Mouse (Mus musculus) midbrain, embryonic 12.5 days (tissue): ENCODE results near the gene Gm10309. TPM values are rescaled to one million over a fixed set of nuclear protein-coding genes. Genes with fewer than 3 reads are reported as not detected.
A peak's percentile ranks its signal among the peaks of the same experiment; 100 is the strongest.

ENCODE experiments used
- ATAC-seq: fragments of 200-750 bp; cut with Nextera tagmentation; 2 replicates; pipeline ENCODE4 v1.8.0; 2017; ENCODE audit warnings: low read depth, moderate TSS enrichment, moderate library complexity; ENCODE audit not compliant: low FRiP score
- H3K27ac ChIP-seq: fragments of 300-500 bp; sonication (generic); replicated peaks from 2 replicates; pipeline ENCODE4 v1.5.1; 2016; ENCODE audit warnings: mild to moderate bottlenecking
- H3K27me3 ChIP-seq: fragments of 300-500 bp; sonication (generic); 2 replicates; pipeline ENCODE4 v1.6.1; 2016; ENCODE audit warnings: mild to moderate bottlenecking
- H3K36me3 ChIP-seq: fragments of 300-500 bp; sonication (generic); 2 replicates; pipeline ENCODE4 v1.6.1; 2016
- H3K4me1 ChIP-seq: fragments of 300-500 bp; sonication (generic); 2 replicates; pipeline ENCODE4 v1.6.1; 2016
- H3K4me2 ChIP-seq: fragments of 300-500 bp; sonication (generic); replicated peaks from 2 replicates; pipeline ENCODE4 v1.6.1; 2016; ENCODE audit warnings: mild to moderate bottlenecking, moderate library complexity
- H3K4me3 ChIP-seq: fragments of 300-500 bp; sonication (generic); 2 replicates; pipeline ENCODE4 v1.5.1; 2016; ENCODE audit warnings: mild to moderate bottlenecking
- H3K9ac ChIP-seq: fragments of 300-500 bp; sonication (generic); replicated peaks from 2 replicates; pipeline ENCODE4 v1.6.1; 2016; ENCODE audit warnings: mild to moderate bottlenecking, moderate library complexity
- H3K9me3 ChIP-seq: fragments of 300-500 bp; sonication (generic); 2 replicates; pipeline ENCODE4 v1.6.1; 2016; ENCODE audit warnings: mild to moderate bottlenecking
- WGBS: fragments of 180-500 bp; shearing (Covaris S2); methylation state at CpG from one replicate; pipeline ENCODE4 v1.1.7; 2016; 5-methylcytosine and 5-hydroxymethylcytosine counted together
- polyA plus RNA-seq: library from polyadenylated mRNA; unstranded; fragments of >200 nt; fragmentation: Nextera tagmentation; extraction: Ambion mirVana; gene quantifications from 2 replicates; pipeline ENCODE4 v1.2.1, GENCODE M21; 2016

Gene Gm10309
- polyA plus RNA-seq = 0.22 and 0.42 TPM in 2 replicates

DNA sequence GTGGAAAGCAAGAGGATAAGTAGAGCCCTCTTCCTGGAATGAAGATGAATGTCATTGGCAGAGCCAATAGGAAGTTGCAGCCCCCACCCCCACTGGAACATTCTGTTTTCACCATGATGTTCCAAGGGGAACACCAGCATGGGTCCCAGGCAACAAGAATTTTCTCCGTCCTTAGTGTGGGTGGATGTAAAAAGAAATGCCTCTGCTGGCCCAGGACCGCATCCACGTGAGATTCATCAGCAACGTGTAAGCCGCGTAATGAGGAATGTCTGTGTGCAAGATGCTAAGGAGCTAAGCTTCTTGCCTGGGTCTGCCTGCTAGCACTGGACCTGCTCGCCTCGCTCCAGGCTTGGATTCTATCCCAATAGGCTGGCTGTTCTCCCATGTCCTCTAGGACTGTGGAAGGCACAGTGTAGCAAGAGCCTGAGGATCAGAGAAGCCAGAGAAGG, at the start of gene Gm10309:
Gene Gm10309 (minus strand): TSS at position 50 of the 449 bp plus-strand sequence.
- H3K9me3 ChIP-seq = no peaks in the 10 kb centered on the region
- H3K27ac ChIP-seq = no peak within 1 kb of the TSS
- H3K4me2 ChIP-seq = no peak within 1 kb of the TSS
- no peak within 1 kb of the TSS for H3K9ac ChIP-seq
- no peaks in the 10 kb centered on the region for H3K27me3 ChIP-seq
- ATAC-seq = no peak
- WGBS = 95% methylated on average over 8 of the region's 8 CpGs
- no peaks in the 10 kb centered on the region for H3K36me3 ChIP-seq
- H3K4me1 ChIP-seq = no peaks in the 10 kb centered on the region
- no peak within 1 kb of the TSS for H3K4me3 ChIP-seq

- Histone ChIP-seq H3K4me3 (no peak overlapping the region), H3K9me3 (no peaks in the 10 kb centered on the region), H3K27ac (no peak overlapping the region), H3K4me1 (peaks cover 5% of the 10 kb centered on the region; the same call in 1 of the 2 replicates), H3K4me2 (no peak overlapping the region), H3K36me3 (no peaks in the 10 kb centered on the region), H3K9ac (no peak overlapping the region), H3K27me3 (no peaks in the 10 kb centered on the region)
- ATAC-seq = no peak
- WGBS = 59% methylated on average over 6 of the region's 6 CpGs
Measured at GRCm38 (mm10) chr17:86551995-86552394, 47.0 kb upstream of the Gm10309 start.

DNA sequence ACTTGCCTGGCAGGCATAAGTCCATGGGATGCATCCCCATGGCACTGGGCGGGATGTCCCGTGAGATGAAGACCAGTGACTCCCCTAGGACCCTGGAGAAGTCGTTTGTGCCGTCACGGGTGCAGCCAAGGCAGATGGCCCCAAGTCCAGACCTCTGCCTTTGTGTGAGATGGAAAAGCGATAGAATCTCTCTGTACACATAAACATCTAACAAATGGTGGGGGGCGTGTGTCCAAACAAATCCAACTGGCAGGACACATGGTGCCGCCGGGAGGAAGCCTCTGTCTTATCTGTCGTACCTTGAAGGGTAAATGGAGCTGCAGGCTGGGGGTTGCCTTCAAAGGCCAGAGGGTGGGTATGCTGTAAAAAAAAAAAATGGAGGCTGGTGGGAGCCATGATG, 46.5 kb upstream of the Gm10309 start:
- Histone ChIP-seq H3K4me1 (peaks cover 5% of the 10 kb centered on the region; the same call in 1 of the 2 replicates), H3K36me3 (no peaks in the 10 kb centered on the region), H3K4me3 (no peak overlapping the region), H3K27me3 (no peaks in the 10 kb centered on the region), H3K9me3 (no peaks in the 10 kb centered on the region), H3K4me2 (no peak overlapping the region), H3K9ac (no peak overlapping the region), H3K27ac (no peak overlapping the region)
- no peak for ATAC-seq
- 90% methylated on average over 10 of the region's 10 CpGs for WGBS

GRCm38 (mm10) chr17:86549128-86549527, 44.1 kb upstream of the Gm10309 start:
- no peaks in the 10 kb centered on the region for H3K27me3 ChIP-seq
- no peak overlapping the region for H3K27ac ChIP-seq
- peaks cover 5% of the 10 kb centered on the region; the same call in 1 of the 2 replicates for H3K4me1 ChIP-seq
- no peaks in the 10 kb centered on the region for H3K36me3 ChIP-seq
- no peak overlapping the region for H3K9ac ChIP-seq
- H3K4me3 ChIP-seq = no peak overlapping the region
- H3K9me3 ChIP-seq = no peaks in the 10 kb centered on the region
- no peak overlapping the region for H3K4me2 ChIP-seq
- no peak for ATAC-seq
- 91% methylated on average over 10 of the region's 10 CpGs for WGBS

GRCm38 (mm10) chr17:86546529-86546928, 41.5 kb upstream of the Gm10309 start:
- Histone ChIP-seq H3K27me3 (no peaks in the 10 kb centered on the region), H3K4me1 (no peaks in the 10 kb centered on the region), H3K36me3 (no peaks in the 10 kb centered on the region), H3K9ac (no peak overlapping the region), H3K27ac (no peak overlapping the region), H3K4me2 (no peak overlapping the region), H3K4me3 (no peak overlapping the region), H3K9me3 (no peaks in the 10 kb centered on the region)
- WGBS = 54% methylated on average over 7 of the region's 7 CpGs
- no peak for ATAC-seq

DNA sequence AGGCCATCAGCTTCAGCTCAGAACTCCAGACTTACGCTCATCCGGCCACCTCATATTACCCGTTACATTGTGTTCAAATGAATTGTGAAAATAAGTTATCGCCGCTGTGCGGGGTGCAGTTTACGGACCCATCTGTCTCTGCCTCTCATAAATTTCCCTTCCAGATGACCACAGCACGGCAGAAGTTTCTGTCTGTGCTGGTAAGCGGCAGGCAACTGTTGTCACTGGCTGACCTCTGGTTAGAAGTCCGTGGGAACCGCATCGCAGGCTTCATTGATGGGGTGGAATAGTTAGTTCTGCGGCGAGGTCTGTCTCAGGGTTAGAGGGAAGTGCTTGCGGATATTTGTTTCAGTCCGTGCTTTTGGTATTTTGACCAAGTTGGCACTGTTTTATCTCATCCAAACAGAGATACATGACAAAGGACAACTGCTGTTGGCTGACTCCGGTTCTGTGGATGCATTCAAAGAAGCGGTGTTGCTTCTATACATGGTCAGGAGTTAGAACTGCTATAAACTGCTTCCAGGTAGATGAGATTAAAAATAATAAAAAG, 34.9 kb upstream of the Gm10309 start:
- peaks cover 3% of the 10 kb centered on the region; the same call in 1 of the 2 replicates for H3K27me3 ChIP-seq
- H3K36me3 ChIP-seq = no peaks in the 10 kb centered on the region
- WGBS = 91% methylated on average over 18 of the region's 18 CpGs
- no peak overlapping the region for H3K4me2 ChIP-seq
- H3K9me3 ChIP-seq = no peaks in the 10 kb centered on the region
- ATAC-seq = no peak
- no peak overlapping the region for H3K4me3 ChIP-seq
- no peaks in the 10 kb centered on the region for H3K4me1 ChIP-seq
- H3K27ac ChIP-seq = no peak overlapping the region
- H3K9ac ChIP-seq = no peak overlapping the region

DNA sequence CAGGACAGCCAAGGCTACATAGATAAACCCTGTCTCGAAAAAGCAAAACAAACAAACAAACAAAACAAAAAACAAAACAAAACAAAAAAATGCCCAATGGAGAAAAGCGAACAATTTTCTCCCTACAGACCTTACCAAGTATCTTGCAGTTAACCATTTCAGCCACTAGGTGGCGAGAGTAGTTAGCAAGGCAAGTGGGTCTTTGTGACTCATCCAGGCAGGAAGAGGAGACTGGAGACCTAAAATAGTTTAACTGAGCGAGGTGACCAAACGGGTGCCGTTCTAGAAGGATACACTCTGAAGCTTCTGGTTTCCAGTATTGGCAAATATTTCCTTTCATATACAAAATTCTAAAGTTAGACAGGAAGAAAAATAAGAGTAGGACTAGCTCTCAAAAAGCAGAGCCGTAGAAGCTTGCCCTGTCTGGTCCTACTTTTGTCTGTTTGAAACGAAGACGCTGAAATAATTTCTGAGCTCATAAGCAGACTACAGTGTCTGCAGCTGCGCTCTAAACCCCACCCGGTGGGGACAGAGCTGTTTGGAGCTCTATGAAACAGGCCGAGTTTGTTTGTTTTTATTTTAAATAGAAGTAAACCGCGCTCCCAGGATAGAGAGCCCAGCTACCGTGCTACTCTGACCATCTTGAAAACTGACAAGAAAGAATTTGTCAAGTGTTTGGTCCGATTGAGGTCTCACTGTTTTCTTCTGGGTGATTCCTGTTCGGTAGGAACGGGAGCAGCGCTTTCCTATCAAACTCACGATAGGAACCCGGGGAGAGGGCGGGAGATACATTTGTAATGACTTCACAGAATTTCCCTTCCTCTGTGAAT, 31.0 kb upstream of the Gm10309 start:
- no peak overlapping the region for H3K4me3 ChIP-seq
- peaks cover 3% of the 10 kb centered on the region; the same call in 1 of the 2 replicates for H3K27me3 ChIP-seq
- H3K9me3 ChIP-seq = no peaks in the 10 kb centered on the region
- 50% methylated on average over 22 of the region's 22 CpGs for WGBS
- no peak for ATAC-seq
- peak overlapping the region; percentile 22 for H3K4me2 ChIP-seq
- H3K36me3 ChIP-seq = no peaks in the 10 kb centered on the region
- 0 out of 2 replicates have a peak, but pooled peaks cover 9% of the 10 kb centered on the region for H3K4me1 ChIP-seq
- H3K9ac ChIP-seq = no peak overlapping the region
- H3K27ac ChIP-seq = no peak overlapping the region

GRCm38 (mm10) chr17:86535096-86535495, 30.1 kb upstream of the Gm10309 start:
- 76% methylated on average over 10 of the region's 10 CpGs for WGBS
- H3K4me1 ChIP-seq = 0 out of 2 replicates have a peak, but pooled peaks cover 9% of the 10 kb centered on the region
- no peak overlapping the region for H3K9ac ChIP-seq
- peaks cover 3% of the 10 kb centered on the region; the same call in 1 of the 2 replicates for H3K27me3 ChIP-seq
- no peak overlapping the region for H3K27ac ChIP-seq
- no peaks in the 10 kb centered on the region for H3K36me3 ChIP-seq
- H3K4me3 ChIP-seq = no peak overlapping the region
- H3K4me2 ChIP-seq = no peak overlapping the region
- no peaks in the 10 kb centered on the region for H3K9me3 ChIP-seq
- ATAC-seq = no peak

GRCm38 (mm10) chr17:86533549-86533851, 28.5 kb upstream of the Gm10309 start:
- H3K9ac ChIP-seq = no peak overlapping the region

GRCm38 (mm10) chr17:86532783-86533548, 27.9 kb upstream of the Gm10309 start:
- no peak for ATAC-seq

More at GRCm38 (mm10) chr17:86533549-86533851, 28.5 kb upstream of the Gm10309 start:
- no peak overlapping the region for H3K4me3 ChIP-seq
- no peak for ATAC-seq
- H3K9me3 ChIP-seq = no peaks in the 10 kb centered on the region
- H3K27ac ChIP-seq = no peak overlapping the region
- no peak overlapping the region for H3K4me2 ChIP-seq
- peaks cover 3% of the 10 kb centered on the region; the same call in 1 of the 2 replicates for H3K27me3 ChIP-seq
- no peaks in the 10 kb centered on the region for H3K36me3 ChIP-seq
- 79% methylated on average over 11 of the region's 11 CpGs for WGBS
- 0 out of 2 replicates have a peak, but pooled peaks cover 9% of the 10 kb centered on the region for H3K4me1 ChIP-seq

GRCm38 (mm10) chr17:86531231-86531630, 26.2 kb upstream of the Gm10309 start:
- Histone ChIP-seq H3K9ac (no peak overlapping the region), H3K4me3 (no peak overlapping the region), H3K4me2 (no peak overlapping the region), H3K27ac (no peak overlapping the region), H3K27me3 (no peaks in the 10 kb centered on the region), H3K36me3 (no peaks in the 10 kb centered on the region), H3K4me1 (0 out of 2 replicates have a peak, but pooled peaks cover 9% of the 10 kb centered on the region), H3K9me3 (no peaks in the 10 kb centered on the region)
- WGBS = 92% methylated on average over 6 of the region's 6 CpGs
- ATAC-seq = no peak

More at GRCm38 (mm10) chr17:86532783-86533548, 27.9 kb upstream of the Gm10309 start:
- WGBS = 68% methylated on average over 17 of the region's 17 CpGs
- H3K4me1 ChIP-seq = 0 out of 2 replicates have a peak, but pooled peaks cover 9% of the 10 kb centered on the region
- no peak overlapping the region for H3K27ac ChIP-seq
- H3K9ac ChIP-seq = no peak overlapping the region
- H3K4me2 ChIP-seq = no peak overlapping the region
- no peak overlapping the region for H3K4me3 ChIP-seq
- no peaks in the 10 kb centered on the region for H3K36me3 ChIP-seq
- peaks cover 3% of the 10 kb centered on the region; the same call in 1 of the 2 replicates for H3K27me3 ChIP-seq
- no peaks in the 10 kb centered on the region for H3K9me3 ChIP-seq
